Mouse (Mus musculus): ENCODE results near the gene Pth2. TPM values are rescaled to one million over a fixed set of nuclear protein-coding genes. Genes with fewer than 3 reads are reported as not detected.

The Pth2 gene
- polyA plus RNA-seq, 1 experiment from 2014 or later = not detected

DNA sequence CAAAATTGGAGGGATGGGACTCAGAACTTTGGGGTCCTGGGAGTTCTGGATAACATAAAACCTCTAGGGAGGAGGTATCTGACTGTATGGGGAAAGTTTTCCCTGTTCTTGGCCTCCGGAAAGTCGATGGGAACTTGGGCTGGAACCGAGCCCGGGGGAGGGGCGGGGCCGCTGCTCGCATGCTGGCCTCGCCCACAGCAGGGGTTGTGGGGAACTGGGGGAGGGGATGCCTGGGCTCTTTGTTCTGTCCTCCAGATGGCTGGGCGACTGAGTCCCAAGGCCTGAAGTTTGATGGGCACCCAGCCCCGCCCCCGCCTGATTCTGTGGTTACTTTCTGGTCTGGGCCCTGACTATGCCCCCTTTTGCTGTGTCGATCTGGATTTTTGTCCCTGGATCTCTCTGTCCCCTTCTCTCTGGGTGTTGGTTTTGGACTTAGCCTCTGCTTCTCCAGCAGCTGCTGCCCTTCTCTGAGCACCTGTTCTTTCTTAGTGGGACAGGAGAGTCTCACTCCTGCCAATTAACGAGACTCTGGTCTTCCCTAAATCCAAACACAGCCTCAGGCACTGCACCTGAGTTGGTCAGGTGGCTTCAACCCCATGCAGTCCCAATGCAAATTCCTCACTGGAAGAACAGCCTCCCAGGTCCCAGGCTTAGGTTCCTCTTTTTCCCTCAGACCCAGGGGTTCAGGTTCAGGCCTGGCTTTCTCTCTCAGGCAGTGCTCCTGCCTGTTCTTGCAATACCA is 35.8 kb downstream of the Pth2 start:
- peaks cover 73% of the 10 kb centered on the region for H3K4me1 ChIP-seq (replicated peaks)
- peaks cover 9% of the 10 kb centered on the region for H3K27me3 ChIP-seq (ENCODE audit: insufficient read depth, poor library complexity, severe bottlenecking)
- peak overlapping the region; percentile 81 for H3K4me3 ChIP-seq
- H3K9me3 ChIP-seq = no peaks in the 10 kb centered on the region
- WGBS = under 1% methylated on average over 13 of the region's 13 CpGs
- peaks cover 47% of the 10 kb centered on the region for H3K36me3 ChIP-seq
- H3K27ac ChIP-seq = peak overlapping the region; percentile 100
- DNase-seq (ENCODE audit: low spot score) = peak; percentile 95

DNA sequence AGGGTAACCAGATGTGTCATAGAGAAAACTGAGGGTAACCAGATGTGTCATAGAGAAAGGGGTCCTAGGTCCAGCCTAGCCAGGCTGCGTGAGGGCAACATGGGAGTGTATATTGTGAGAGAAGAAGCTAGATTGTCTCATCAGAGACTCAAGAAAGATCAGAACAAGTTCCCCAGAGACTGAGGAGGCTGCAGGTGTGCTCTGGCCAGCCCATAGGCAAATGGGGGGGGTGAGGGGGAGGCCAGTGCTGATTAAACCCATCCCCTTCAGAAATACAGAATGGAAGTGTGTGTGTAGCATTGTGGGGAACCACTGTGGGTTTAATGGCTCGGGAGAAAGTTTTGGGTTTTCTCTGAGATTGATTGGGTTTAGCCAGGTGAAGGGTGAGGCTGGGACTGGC is 40.9 kb downstream of the Pth2 start:
- peaks cover 98% of the 10 kb centered on the region for H3K36me3 ChIP-seq
- no peak for DNase-seq (ENCODE audit: low spot score)
- 92% methylated on average over 2 of the region's 2 CpGs for WGBS

DNA sequence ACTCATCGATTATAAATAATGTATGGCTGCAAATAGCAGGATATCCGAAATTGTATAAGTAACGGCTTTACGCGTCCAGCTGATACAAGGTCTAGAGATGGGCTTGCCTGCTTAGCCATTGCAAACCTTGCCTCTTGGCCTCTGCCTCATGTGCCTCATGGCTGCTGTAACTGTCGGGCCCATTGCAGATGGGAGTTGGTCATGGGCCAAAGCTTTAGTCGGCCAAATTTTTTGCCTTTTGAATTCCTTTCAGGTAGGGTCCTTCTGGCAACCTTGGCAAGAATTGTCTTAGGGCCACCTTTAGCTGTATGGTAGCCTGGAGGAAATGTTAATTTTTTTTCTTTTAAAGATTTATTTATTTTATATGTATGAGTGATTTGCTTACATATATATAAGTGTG is 44.0 kb downstream of the Pth2 start:
- Histone ChIP-seq H3K27me3 (ENCODE audit: insufficient read depth, poor library complexity, severe bottlenecking) (no peaks in the 10 kb centered on the region), H3K27ac (no peak overlapping the region), H3K9me3 (no peaks in the 10 kb centered on the region), H3K36me3 (peaks cover 100% of the 10 kb centered on the region), H3K4me3 (no peak overlapping the region), H3K4me1 (replicated peaks) (peaks cover 14% of the 10 kb centered on the region)
- DNase-seq (ENCODE audit: low spot score) = no peak
- 97% methylated on average over 7 of the region's 7 CpGs for WGBS

More for the DNA sequence above, 40.9 kb downstream of the Pth2 start:
- Histone ChIP-seq H3K27ac (no peak overlapping the region), H3K9me3 (no peaks in the 10 kb centered on the region), H3K4me1 (replicated peaks) (peaks cover 45% of the 10 kb centered on the region), H3K27me3 (ENCODE audit: insufficient read depth, poor library complexity, severe bottlenecking) (no peaks in the 10 kb centered on the region), H3K4me3 (no peak overlapping the region)

DNA sequence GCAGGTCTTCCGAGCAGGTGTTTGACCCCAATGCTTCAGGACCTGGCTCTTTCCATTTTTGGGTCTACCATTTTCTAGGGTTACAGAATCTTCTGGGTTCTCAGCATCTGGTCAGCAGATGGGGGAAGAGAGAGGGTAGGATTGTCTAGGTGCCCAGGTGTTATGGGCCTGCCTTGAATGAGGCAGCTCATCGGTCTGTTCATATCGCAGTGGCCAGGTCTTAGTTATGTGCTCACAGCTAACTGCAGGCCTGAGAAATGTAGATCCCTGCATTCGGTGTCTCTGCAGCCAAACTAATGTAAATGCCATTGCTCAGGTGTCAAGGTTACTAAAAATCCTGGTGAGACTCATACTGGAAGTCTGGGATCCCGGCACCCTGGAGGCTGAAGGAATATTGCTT is 45.6 kb downstream of the Pth2 start:
- 97% methylated on average over 5 of the region's 5 CpGs for WGBS
- Histone ChIP-seq H3K27me3 (ENCODE audit: insufficient read depth, poor library complexity, severe bottlenecking) (no peaks in the 10 kb centered on the region), H3K4me1 (replicated peaks) (peaks cover 5% of the 10 kb centered on the region; the same call in 1 of the 2 replicates), H3K36me3 (peaks cover 100% of the 10 kb centered on the region), H3K9me3 (no peaks in the 10 kb centered on the region), H3K27ac (no peak overlapping the region), H3K4me3 (no peak overlapping the region)
- no peak for DNase-seq (ENCODE audit: low spot score)

DNA sequence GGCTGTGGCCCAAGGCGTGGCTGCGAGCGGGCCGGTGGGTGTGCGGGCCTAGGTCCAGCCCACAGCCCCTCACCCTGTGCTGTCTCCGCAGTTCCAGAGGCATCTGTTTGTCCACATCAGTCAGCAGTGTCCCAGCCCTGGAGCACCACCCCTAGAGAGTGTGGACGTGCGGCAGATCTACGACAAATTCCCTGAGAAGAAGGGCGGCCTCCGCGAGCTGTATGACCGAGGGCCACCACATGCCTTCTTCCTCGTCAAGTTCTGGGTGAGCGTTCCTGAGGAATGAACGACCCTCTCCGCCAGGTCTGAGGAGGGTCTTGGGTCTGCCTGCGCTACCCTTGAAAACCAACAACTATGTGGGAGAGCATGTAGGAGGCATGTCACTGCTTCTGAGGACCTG is 47.8 kb downstream of the Pth2 start:
- H3K4me3 ChIP-seq = no peak overlapping the region
- peaks cover 9% of the 10 kb centered on the region for H3K27me3 ChIP-seq (ENCODE audit: insufficient read depth, poor library complexity, severe bottlenecking)
- H3K9me3 ChIP-seq = no peaks in the 10 kb centered on the region
- peak; percentile 2 for DNase-seq (ENCODE audit: low spot score)
- H3K4me1 ChIP-seq (replicated peaks) = peaks cover 22% of the 10 kb centered on the region
- peaks cover 98% of the 10 kb centered on the region for H3K36me3 ChIP-seq
- no peak overlapping the region for H3K27ac ChIP-seq
- 95% methylated on average over 18 of the region's 18 CpGs for WGBS

DNA sequence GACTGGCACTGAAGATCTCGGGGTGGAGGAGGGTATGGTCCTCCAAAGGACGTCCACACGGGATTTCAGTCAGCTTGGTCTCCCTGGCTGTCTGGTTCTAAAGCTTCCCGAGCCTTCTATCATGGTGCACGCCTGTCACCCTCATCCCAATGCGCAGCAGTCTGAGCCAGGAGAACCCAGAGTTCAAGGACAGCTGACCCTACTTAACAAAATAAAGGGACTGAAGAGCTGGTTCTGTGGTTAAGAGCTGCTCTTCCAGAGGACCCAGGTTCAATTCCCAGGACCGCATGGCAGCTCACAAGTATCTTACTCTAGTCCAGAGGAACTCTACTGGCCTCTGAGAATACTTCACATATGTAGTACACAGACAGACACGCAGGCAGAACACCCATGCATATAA is 48.3 kb downstream of the Pth2 start:
- 93% methylated on average over 8 of the region's 8 CpGs for WGBS
- Histone ChIP-seq H3K9me3 (no peaks in the 10 kb centered on the region), H3K27me3 (ENCODE audit: insufficient read depth, poor library complexity, severe bottlenecking) (peaks cover 10% of the 10 kb centered on the region), H3K4me1 (replicated peaks) (peaks cover 27% of the 10 kb centered on the region), H3K36me3 (peaks cover 95% of the 10 kb centered on the region), H3K27ac (no peak overlapping the region), H3K4me3 (no peak overlapping the region)
- DNase-seq (ENCODE audit: low spot score) = no peak

DNA sequence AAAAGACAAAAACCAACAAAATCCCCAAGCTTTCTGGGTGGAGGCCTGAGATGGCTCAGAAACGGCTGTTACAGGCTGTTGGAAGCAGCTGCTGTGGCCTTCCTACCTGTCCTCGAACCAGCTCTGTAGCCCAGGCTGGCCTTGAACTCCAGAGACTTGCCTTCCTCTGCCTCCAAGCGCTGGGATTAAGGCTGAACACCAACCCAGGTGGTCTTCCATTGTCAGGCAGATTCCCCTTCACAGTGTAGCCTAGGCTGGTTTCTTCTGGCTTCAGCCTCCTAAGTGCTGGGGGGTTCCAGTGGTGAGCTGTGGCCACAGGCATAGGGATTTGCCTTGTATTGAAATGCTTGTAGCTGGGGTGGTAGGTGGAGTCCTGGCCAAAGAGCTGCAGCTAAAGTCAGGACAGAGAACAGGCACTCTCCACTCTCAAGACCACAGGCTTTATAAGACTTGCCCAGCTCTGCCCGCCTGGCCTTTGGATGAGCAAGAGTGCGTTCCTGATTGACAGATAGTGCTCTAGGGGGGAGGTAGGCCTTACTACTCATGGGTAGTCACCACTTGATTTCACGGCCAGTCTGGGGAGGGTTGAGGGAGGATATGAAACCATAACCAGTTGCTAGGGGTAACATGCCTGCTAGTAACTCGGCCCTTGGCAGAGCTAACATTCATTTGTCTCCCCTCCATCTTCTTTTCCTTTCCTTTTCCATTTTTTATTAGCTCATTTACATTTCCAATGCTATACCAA is 48.8 kb downstream of the Pth2 start:
- H3K27ac ChIP-seq = no peak overlapping the region
- no peak overlapping the region for H3K4me3 ChIP-seq
- WGBS = 90% methylated on average over 7 of the region's 7 CpGs
- peaks cover 93% of the 10 kb centered on the region for H3K36me3 ChIP-seq
- H3K27me3 ChIP-seq (ENCODE audit: insufficient read depth, poor library complexity, severe bottlenecking) = peaks cover 12% of the 10 kb centered on the region
- H3K9me3 ChIP-seq = no peaks in the 10 kb centered on the region
- peak; percentile 2 for DNase-seq (ENCODE audit: low spot score)
- peaks cover 33% of the 10 kb centered on the region for H3K4me1 ChIP-seq (replicated peaks)

DNA sequence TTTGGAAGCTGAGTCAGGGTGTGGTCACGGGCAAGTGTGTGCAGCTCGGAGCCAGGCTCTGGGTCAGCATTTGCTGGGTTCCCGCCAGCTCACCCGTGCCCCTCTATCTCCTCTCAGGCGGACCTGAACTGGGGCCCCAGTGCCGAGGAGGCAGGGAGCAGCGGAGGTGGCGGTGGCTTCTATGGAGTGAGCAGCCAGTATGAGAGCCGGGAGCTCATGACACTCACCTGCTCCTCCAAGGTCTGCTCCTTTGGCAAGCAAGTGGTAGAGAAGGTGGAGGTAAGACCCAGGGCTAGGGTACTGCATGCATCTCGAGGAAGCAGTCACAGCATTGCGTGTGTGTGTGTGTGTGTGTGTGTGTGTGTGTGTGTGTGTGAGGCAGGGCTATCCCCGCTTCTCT is 50.4 kb downstream of the Pth2 start:
- Histone ChIP-seq H3K4me3 (no peak overlapping the region), H3K4me1 (replicated peaks) (peaks cover 44% of the 10 kb centered on the region), H3K27ac (0 out of 2 replicates have a peak overlapping the region, but pooled peaks have one; percentile 40), H3K9me3 (no peaks in the 10 kb centered on the region), H3K36me3 (peaks cover 77% of the 10 kb centered on the region), H3K27me3 (ENCODE audit: insufficient read depth, poor library complexity, severe bottlenecking) (peaks cover 22% of the 10 kb centered on the region)
- WGBS = 92% methylated on average over 12 of the region's 12 CpGs
- peak; percentile 4 for DNase-seq (ENCODE audit: low spot score)

Other genes with a start within 250 kb of the Pth2 start
- gene Tsks, start 237.8 kb upstream of the Pth2 start, polyA plus RNA-seq (2016; fragmentation: Nextera tagmentation; extraction: Ambion mirVana) = 0.08 TPM in 1 of 2 replicates, not detected in the other
- gene Cpt1c, start 206.1 kb upstream of the Pth2 start, polyA plus RNA-seq (2016; fragmentation: Nextera tagmentation; extraction: Ambion mirVana) = 22.4 and 26.8 TPM in 2 replicates
- gene Prmt1, start 194.4 kb upstream of the Pth2 start, polyA plus RNA-seq (2016; fragmentation: Nextera tagmentation; extraction: Ambion mirVana) = 843 and 861 TPM in 2 replicates
- gene Irf3, start 183.3 kb upstream of the Pth2 start, polyA plus RNA-seq (2016; fragmentation: Nextera tagmentation; extraction: Ambion mirVana) = 76.7 and 78.1 TPM in 2 replicates
- 69.6 and 73.9 TPM in 2 replicates for gene Bcl2l12, start 182.3 kb upstream of the Pth2 start, polyA plus RNA-seq (2016; fragmentation: Nextera tagmentation; extraction: Ambion mirVana)
- gene Scaf1, start 164.6 kb upstream of the Pth2 start, polyA plus RNA-seq (2016; fragmentation: Nextera tagmentation; extraction: Ambion mirVana) = 44.0 and 49.9 TPM in 2 replicates
- gene Rras, start 163.0 kb upstream of the Pth2 start, polyA plus RNA-seq (2016; fragmentation: Nextera tagmentation; extraction: Ambion mirVana) = 24.4 and 24.8 TPM in 2 replicates
- 11.9 and 13.4 TPM in 2 replicates for gene Prr12, start 128.1 kb upstream of the Pth2 start, polyA plus RNA-seq (2016; fragmentation: Nextera tagmentation; extraction: Ambion mirVana)
- 67.8 and 70.7 TPM in 2 replicates for gene Nosip, start 118.6 kb upstream of the Pth2 start, polyA plus RNA-seq (2016; fragmentation: Nextera tagmentation; extraction: Ambion mirVana)
- gene Prrg2, start 118.3 kb upstream of the Pth2 start, polyA plus RNA-seq (2016; fragmentation: Nextera tagmentation; extraction: Ambion mirVana) = 16.9 and 18.6 TPM in 2 replicates
- gene Rcn3, start 88.8 kb upstream of the Pth2 start, polyA plus RNA-seq (2016; fragmentation: Nextera tagmentation; extraction: Ambion mirVana) = 127 and 135 TPM in 2 replicates
- gene Fcgrt, start 77.1 kb upstream of the Pth2 start, polyA plus RNA-seq (2016; fragmentation: Nextera tagmentation; extraction: Ambion mirVana) = 9.9 and 13.1 TPM in 2 replicates
- gene Rps11, start 56.6 kb upstream of the Pth2 start, polyA plus RNA-seq (2016; fragmentation: Nextera tagmentation; extraction: Ambion mirVana) = 1,526 and 1,700 TPM in 2 replicates
- gene Rpl13a, start 52.2 kb upstream of the Pth2 start, polyA plus RNA-seq (2016; fragmentation: Nextera tagmentation; extraction: Ambion mirVana) = 1,174 and 1,234 TPM in 2 replicates
- gene Gm45713, start 44.8 kb upstream of the Pth2 start, polyA plus RNA-seq (2016; fragmentation: Nextera tagmentation; extraction: Ambion mirVana) = 0.13 and 0.15 TPM in 2 replicates
- 0.85 and 2.0 TPM in 2 replicates for gene Flt3l, start 44.6 kb upstream of the Pth2 start, polyA plus RNA-seq (2016; fragmentation: Nextera tagmentation; extraction: Ambion mirVana)
- gene Pih1d1, start 26.7 kb upstream of the Pth2 start, polyA plus RNA-seq (2016; fragmentation: Nextera tagmentation; extraction: Ambion mirVana) = 101 and 116 TPM in 2 replicates
- gene Aldh16a1, start 26.4 kb upstream of the Pth2 start, polyA plus RNA-seq (2016; fragmentation: Nextera tagmentation; extraction: Ambion mirVana) = 54.5 and 55.3 TPM in 2 replicates
- 0.71 and 1.2 TPM in 2 replicates for gene Slc17a7, start 17.0 kb upstream of the Pth2 start, polyA plus RNA-seq (2016; fragmentation: Nextera tagmentation; extraction: Ambion mirVana)
- not detected in 2 replicates for gene Gfy, start 1.4 kb upstream of the Pth2 start, polyA plus RNA-seq (2016; fragmentation: Nextera tagmentation; extraction: Ambion mirVana)
- gene Ccdc155, start 23.9 kb downstream of the Pth2 start, polyA plus RNA-seq (2016; fragmentation: Nextera tagmentation; extraction: Ambion mirVana) = 0.64 and 0.80 TPM in 2 replicates
- gene Dkkl1, start 31.2 kb downstream of the Pth2 start, polyA plus RNA-seq (2016; fragmentation: Nextera tagmentation; extraction: Ambion mirVana) = 1.8 and 2.1 TPM in 2 replicates
- 324 and 370 TPM in 2 replicates for gene Tead2, start 34.8 kb downstream of the Pth2 start, polyA plus RNA-seq (2016; fragmentation: Nextera tagmentation; extraction: Ambion mirVana)
- 1.0 and 1.1 TPM in 2 replicates for gene Cd37, start 58.1 kb downstream of the Pth2 start, polyA plus RNA-seq (2016; fragmentation: Nextera tagmentation; extraction: Ambion mirVana)
- 0.26 TPM in 1 of 2 replicates, not detected in the other for gene Slc6a16, start 60.1 kb downstream of the Pth2 start, polyA plus RNA-seq (2016; fragmentation: Nextera tagmentation; extraction: Ambion mirVana)
- gene Slc6a21, start 96.5 kb downstream of the Pth2 start, polyA plus RNA-seq (2016; fragmentation: Nextera tagmentation; extraction: Ambion mirVana) = not detected in 2 replicates
- gene Trpm4, start 152.8 kb downstream of the Pth2 start, polyA plus RNA-seq (2016; fragmentation: Nextera tagmentation; extraction: Ambion mirVana) = 10.5 and 12.5 TPM in 2 replicates
- gene Hrc, start 154.3 kb downstream of the Pth2 start, polyA plus RNA-seq (2016; fragmentation: Nextera tagmentation; extraction: Ambion mirVana) = 0.36 and 0.42 TPM in 2 replicates
- 8.4 and 12.9 TPM in 2 replicates for gene Ppfia3, start 186.0 kb downstream of the Pth2 start, polyA plus RNA-seq (2016; fragmentation: Nextera tagmentation; extraction: Ambion mirVana)
- 0.89 and 1.5 TPM in 2 replicates for gene Lin7b, start 189.6 kb downstream of the Pth2 start, polyA plus RNA-seq (2016; fragmentation: Nextera tagmentation; extraction: Ambion mirVana)
- 223 and 271 TPM in 2 replicates for gene Snrnp70, start 214.7 kb downstream of the Pth2 start, polyA plus RNA-seq (2016; fragmentation: Nextera tagmentation; extraction: Ambion mirVana)
- 0.07 TPM in 1 of 2 replicates, not detected in the other for gene Kcna7, start 224.7 kb downstream of the Pth2 start, polyA plus RNA-seq (2016; fragmentation: Nextera tagmentation; extraction: Ambion mirVana)
- 1.0 and 1.1 TPM in 2 replicates for gene Ntf5, start 232.7 kb downstream of the Pth2 start, polyA plus RNA-seq (2016; fragmentation: Nextera tagmentation; extraction: Ambion mirVana)
- 0.60 and 1.5 TPM in 2 replicates for gene Lhb, start 239.8 kb downstream of the Pth2 start, polyA plus RNA-seq (2016; fragmentation: Nextera tagmentation; extraction: Ambion mirVana)